Mouse (Mus musculus): Measurements from ENCODE around the gene 9130023H24Rik. TPM values are rescaled to one million over a fixed set of nuclear protein-coding genes. Genes with fewer than 3 reads are reported as not detected.

The 9130023H24Rik gene
- total RNA-seq, 1 experiment, result 2.6 TPM

- Histone ChIP-seq H3K9ac (ENCODE audit: insufficient read depth, low read depth, low read length, poor library complexity, severe bottlenecking) (no peak overlapping the region), H3K27ac (ENCODE audit: insufficient read depth, low read depth, low read length, poor library complexity, severe bottlenecking) (no peak overlapping the region), H3K36me3 (ENCODE audit: control insufficient read depth, insufficient read depth, low read length, poor library complexity, severe bottlenecking) (no peaks in the 10 kb centered on the region), H3K4me1 (ENCODE audit: control insufficient read depth in 2 of 2, insufficient read depth in 2 of 2, low read length in 2 of 2, poor library complexity in 1 of 2) (no peaks in the 10 kb centered on the region), H3K4me3 (ENCODE audit: insufficient read depth in 1 of 2, low read depth in 1 of 2, low read length in 2 of 2, poor library complexity in 1 of 2, severe bottlenecking in 1 of 2) (no peak overlapping the region), H3K9me3 (ENCODE audit: control insufficient read depth, insufficient read depth, low read depth, low read length) (no peaks in the 10 kb centered on the region)
- DNase-seq (ENCODE audit: low read depth, low spot score), result peak; percentile 66
- TF ChIP-seq MAFK (IDR thresholded peaks at IDR 0.05; ENCODE audit: insufficient read depth, low read depth, low read length), result no peak
- TF ChIP-seq ZC3H11A (IDR thresholded peaks at IDR 0.05; ENCODE audit: borderline replicate concordance, low read depth, low read length), result no peak
- TF ChIP-seq CHD2 (IDR thresholded peaks at IDR 0.05; ENCODE audit: low read depth, low read length), result no peak
- no peak for TF ChIP-seq HCFC1 (IDR thresholded peaks at IDR 0.05; ENCODE audit: borderline replicate concordance, insufficient read depth, low read length)
- in situ Hi-C loops (cut with MboI; ENCODE audit: low sequenced_read_pairs in 2 of 2, unreplicated experiment in 2 of 2), result no loop called here
Measured at GRCm38 (mm10) chr7:128231741-128232140, 6.1 kb downstream of the 9130023H24Rik start.

GRCm38 (mm10) chr7:128220936-128221335, 16.9 kb downstream of the 9130023H24Rik start:
- DNase-seq (ENCODE audit: low read depth, low spot score), result no peak
- in situ Hi-C loops (cut with MboI; ENCODE audit: low sequenced_read_pairs in 2 of 2, unreplicated experiment in 2 of 2), result loop anchor here in 1 of 2 experiments (25.0 kb wide), 1 partner anchor 209 kb away; the partner anchor contains the start of gene Trim72

GRCm38 (mm10) chr7:128219952-128220351, 17.9 kb downstream of the 9130023H24Rik start:
- TF ChIP-seq HCFC1 (IDR thresholded peaks at IDR 0.05; ENCODE audit: borderline replicate concordance, insufficient read depth, low read length), result no peak
- TF ChIP-seq MAFK (IDR thresholded peaks at IDR 0.05; ENCODE audit: insufficient read depth, low read depth, low read length), result no peak
- no peak overlapping the region for H3K4me3 ChIP-seq (ENCODE audit: insufficient read depth in 1 of 2, low read depth in 1 of 2, low read length in 2 of 2, poor library complexity in 1 of 2, severe bottlenecking in 1 of 2)
- in situ Hi-C loops (cut with MboI; ENCODE audit: low sequenced_read_pairs in 2 of 2, unreplicated experiment in 2 of 2), result loop anchor here in 1 of 2 experiments (25.0 kb wide), 1 partner anchor 208 kb away; the partner anchor contains the start of gene Trim72

More at GRCm38 (mm10) chr7:128220936-128221335, 16.9 kb downstream of the 9130023H24Rik start:
- Histone ChIP-seq H3K36me3 (ENCODE audit: control insufficient read depth, insufficient read depth, low read length, poor library complexity, severe bottlenecking) (no peaks in the 10 kb centered on the region; the same call in 1 of the 2 replicates), H3K27ac (ENCODE audit: insufficient read depth, low read depth, low read length, poor library complexity, severe bottlenecking) (no peak overlapping the region), H3K4me3 (ENCODE audit: insufficient read depth in 1 of 2, low read depth in 1 of 2, low read length in 2 of 2, poor library complexity in 1 of 2, severe bottlenecking in 1 of 2) (no peak overlapping the region), H3K9ac (ENCODE audit: insufficient read depth, low read depth, low read length, poor library complexity, severe bottlenecking) (no peak overlapping the region), H3K9me3 (ENCODE audit: control insufficient read depth, insufficient read depth, low read depth, low read length) (no peaks in the 10 kb centered on the region), H3K4me1 (ENCODE audit: control insufficient read depth in 2 of 2, insufficient read depth in 2 of 2, low read length in 2 of 2, poor library complexity in 1 of 2) (no peaks in the 10 kb centered on the region)
- TF ChIP-seq ZC3H11A (IDR thresholded peaks at IDR 0.05; ENCODE audit: borderline replicate concordance, low read depth, low read length) (no peak), HCFC1 (IDR thresholded peaks at IDR 0.05; ENCODE audit: borderline replicate concordance, insufficient read depth, low read length) (no peak), CHD2 (IDR thresholded peaks at IDR 0.05; ENCODE audit: low read depth, low read length) (no peak), ZNF384 (IDR thresholded peaks at IDR 0.05; ENCODE audit: low read depth, low read length) (no peak), MAFK (IDR thresholded peaks at IDR 0.05; ENCODE audit: insufficient read depth, low read depth, low read length) (no peak)

GRCm38 (mm10) chr7:128209826-128210225, 28.0 kb downstream of the 9130023H24Rik start:
- H3K36me3 ChIP-seq (ENCODE audit: control insufficient read depth, insufficient read depth, low read length, poor library complexity, severe bottlenecking), result no peaks in the 10 kb centered on the region
- no peaks in the 10 kb centered on the region for H3K4me1 ChIP-seq (ENCODE audit: control insufficient read depth in 2 of 2, insufficient read depth in 2 of 2, low read length in 2 of 2, poor library complexity in 1 of 2)
- TF ChIP-seq CHD2 (IDR thresholded peaks at IDR 0.05; ENCODE audit: low read depth, low read length) (no peak), ZNF384 (IDR thresholded peaks at IDR 0.05; ENCODE audit: low read depth, low read length) (no peak), HCFC1 (IDR thresholded peaks at IDR 0.05; ENCODE audit: borderline replicate concordance, insufficient read depth, low read length) (no peak), ZC3H11A (IDR thresholded peaks at IDR 0.05; ENCODE audit: borderline replicate concordance, low read depth, low read length) (no peak), MAFK (IDR thresholded peaks at IDR 0.05; ENCODE audit: insufficient read depth, low read depth, low read length) (no peak)
- no peak overlapping the region for H3K9ac ChIP-seq (ENCODE audit: insufficient read depth, low read depth, low read length, poor library complexity, severe bottlenecking)
- no peak overlapping the region for H3K4me3 ChIP-seq (ENCODE audit: insufficient read depth in 1 of 2, low read depth in 1 of 2, low read length in 2 of 2, poor library complexity in 1 of 2, severe bottlenecking in 1 of 2)
- in situ Hi-C loops (cut with MboI; ENCODE audit: low sequenced_read_pairs in 2 of 2, unreplicated experiment in 2 of 2), result loop anchor here (10.0 to 25.0 kb wide), 2 partner anchors 195 to 198 kb away; partner anchors contain the start of gene Trim72 (in 1 of the 2)
- H3K9me3 ChIP-seq (ENCODE audit: control insufficient read depth, insufficient read depth, low read depth, low read length), result no peaks in the 10 kb centered on the region
- no peak for DNase-seq (ENCODE audit: low read depth, low spot score)
- H3K27ac ChIP-seq (ENCODE audit: insufficient read depth, low read depth, low read length, poor library complexity, severe bottlenecking), result no peak overlapping the region

More at GRCm38 (mm10) chr7:128219952-128220351, 17.9 kb downstream of the 9130023H24Rik start:
- Histone ChIP-seq H3K36me3 (ENCODE audit: control insufficient read depth, insufficient read depth, low read length, poor library complexity, severe bottlenecking) (no peaks in the 10 kb centered on the region; the same call in 1 of the 2 replicates), H3K27ac (ENCODE audit: insufficient read depth, low read depth, low read length, poor library complexity, severe bottlenecking) (no peak overlapping the region), H3K4me1 (ENCODE audit: control insufficient read depth in 2 of 2, insufficient read depth in 2 of 2, low read length in 2 of 2, poor library complexity in 1 of 2) (no peaks in the 10 kb centered on the region), H3K9ac (ENCODE audit: insufficient read depth, low read depth, low read length, poor library complexity, severe bottlenecking) (no peak overlapping the region), H3K9me3 (ENCODE audit: control insufficient read depth, insufficient read depth, low read depth, low read length) (no peaks in the 10 kb centered on the region)
- no peak for DNase-seq (ENCODE audit: low read depth, low spot score)

Data from ES-E14 (cell line).